19 mouse cellular contexts compared by ENCODE assay signal in the genomic region with DNA sequence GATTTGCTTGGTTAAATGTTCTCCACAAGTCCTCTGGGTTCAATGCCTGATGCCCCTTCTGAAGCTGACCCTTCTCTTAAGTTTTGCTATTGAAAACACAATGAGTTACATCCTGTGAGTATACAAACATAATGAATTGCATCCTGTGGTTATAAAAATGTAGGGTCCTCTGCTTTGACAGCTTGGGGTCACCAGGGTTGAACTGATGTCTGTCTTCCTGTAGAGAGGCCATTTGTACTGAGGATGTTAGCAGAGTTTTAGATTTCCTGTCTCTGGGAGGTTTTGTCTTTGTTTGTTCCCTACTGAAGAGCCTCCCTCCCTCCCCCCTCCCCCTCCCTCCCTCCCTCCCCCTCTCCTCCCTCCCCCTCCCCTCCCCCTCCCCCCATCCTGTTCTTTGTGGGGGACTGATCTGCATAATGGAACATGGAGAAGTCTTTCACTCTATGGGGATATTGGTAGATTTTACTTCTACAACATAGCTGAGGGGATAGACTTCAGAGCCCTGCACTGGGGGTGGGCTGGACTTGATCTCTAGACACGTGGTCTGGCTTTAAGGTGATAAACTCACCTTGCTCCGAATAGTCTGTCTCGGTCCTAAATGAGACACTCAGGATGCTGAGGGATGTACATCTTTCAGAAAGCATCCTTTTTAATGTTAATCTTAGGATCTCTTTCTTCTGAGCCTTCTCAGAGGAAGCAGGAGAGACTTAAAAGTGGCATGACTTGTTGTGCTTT.
A peak's percentile ranks its signal among the peaks of the same experiment; 100 is the strongest.
DNase-seq lines count a peak whose midpoint lies in the region; ATAC-seq and TF ChIP-seq lines count a peak whose summit lies in the region.
"Had no signal": no experiment of that assay in that cellular context is flagged by ENCODE, and none has a peak within 500 bp of the region (broad histone marks: within the 10 kb centered on the region; RNA-seq: fewer than 3 reads in every experiment).

No protein-coding gene starts in this region.

- 59% methylated on average over 3 of the region's 3 CpGs for WGBS in kidney, embryonic 16.5 days
- 57% methylated on average over 3 of the region's 3 CpGs for WGBS in kidney, adult 2 months
- WGBS in thymus, adult 2 months = 39% methylated on average over 3 of the region's 3 CpGs
- 61% methylated on average over 3 of the region's 3 CpGs for WGBS in forebrain, embryonic 13.5 days

- H3K9me3 ChIP-seq in kidney, embryonic 16.5 days (ENCODE audit: low read length) = no peaks in the 10 kb centered on the region
- H3K9me3 ChIP-seq in forebrain, embryonic 13.5 days (replicated peaks) = no peaks in the 10 kb centered on the region
- H3K9me3 ChIP-seq: hindbrain, embryonic 13.5 days; limb, embryonic 12.5 days; liver, embryonic 15.5 days; midbrain, embryonic 15.5 days had no signal

- H3K27ac ChIP-seq in kidney, embryonic 16.5 days (ENCODE audit: low read length) = 0 out of 2 replicates have a peak overlapping the region, but pooled peaks have one; percentile 43
- H3K27ac ChIP-seq in kidney, adult 2 months (ENCODE audit: insufficient read depth, low read depth, low read length) = no peak overlapping the region
- H3K27ac ChIP-seq in thymus, adult 2 months (ENCODE audit: control insufficient read depth, insufficient read depth, low read length) = peak overlapping the region; percentile 47; the same call in 1 of the 2 replicates
- no peak overlapping the region for H3K27ac ChIP-seq in forebrain, embryonic 13.5 days
- H3K27ac ChIP-seq: hindbrain, embryonic 13.5 days; layer of hippocampus, adult 2 months; liver, embryonic 15.5 days; midbrain, embryonic 15.5 days had no signal

- no peak for TF ChIP-seq POLR2A in kidney, adult 2 months (IDR thresholded peaks at IDR 0.05; ENCODE audit: low read depth, low read length)
- TF ChIP-seq POLR2A in thymus, adult 2 months (IDR thresholded peaks at IDR 0.05; ENCODE audit: control insufficient read depth, extremely low read depth, insufficient read depth, low read length, poor library complexity) = no peak

- H3K9ac ChIP-seq in kidney, embryonic 16.5 days (replicated peaks; ENCODE audit: low read length) = no peak overlapping the region
- no peak overlapping the region for H3K9ac ChIP-seq in forebrain, embryonic 13.5 days
- H3K9ac ChIP-seq: hindbrain, embryonic 13.5 days; limb, embryonic 12.5 days; liver, embryonic 15.5 days; midbrain, embryonic 15.5 days had no signal

- no peak overlapping the region for H3K4me3 ChIP-seq in kidney, embryonic 16.5 days (ENCODE audit: low read length)
- no peak overlapping the region for H3K4me3 ChIP-seq in kidney, adult 2 months (ENCODE audit: insufficient read depth, low read depth, low read length)
- H3K4me3 ChIP-seq in thymus, adult 2 months (ENCODE audit: control insufficient read depth, insufficient read depth, low read length) = no peak overlapping the region
- H3K4me3 ChIP-seq in forebrain, embryonic 13.5 days = no peak overlapping the region
- H3K4me3 ChIP-seq: erythroblast, embryonic 14.5 days; hindbrain, embryonic 13.5 days; layer of hippocampus, adult 2 months; limb, embryonic 12.5 days; liver, embryonic 15.5 days; midbrain, embryonic 15.5 days had no signal

- H3K36me3 ChIP-seq in kidney, embryonic 16.5 days (ENCODE audit: insufficient read depth, low read length) = peaks cover 5% of the 10 kb centered on the region; the same call in 1 of the 2 replicates
- H3K36me3 ChIP-seq in kidney, adult 2 months (ENCODE audit: control insufficient read depth, insufficient read depth, low read length) = no peaks in the 10 kb centered on the region
- no peaks in the 10 kb centered on the region for H3K36me3 ChIP-seq in thymus, adult 2 months (ENCODE audit: control insufficient read depth, insufficient read depth, low read length)
- H3K36me3 ChIP-seq in forebrain, embryonic 13.5 days (ENCODE audit: poor library complexity, severe bottlenecking) = no peaks in the 10 kb centered on the region
- H3K36me3 ChIP-seq: hindbrain, embryonic 13.5 days; liver, embryonic 15.5 days; midbrain, embryonic 15.5 days had no signal

- DNase-seq in kidney, adult 2 months = no peak
- DNase-seq in thymus, adult 2 months = no peak
- no peak for DNase-seq in thymus, postnatal 36 days
- peak; percentile 14 for DNase-seq in embryo, embryonic 10.5 days (ENCODE audit: low spot score)
- DNase-seq in naive thymus-derived CD4-positive, alpha-beta T cell, adult 2 months (ENCODE audit: low read depth) = peak; percentile 45
- DNase-seq: cerebellum, postnatal 25 days; gastrocnemius, postnatal 10 days; kidney, adult 18-20 months; right cerebral cortex, postnatal 25 days had no signal

- H3K4me1 ChIP-seq in kidney, embryonic 16.5 days (ENCODE audit: insufficient read depth, low read length) = peaks cover 3% of the 10 kb centered on the region
- no peaks in the 10 kb centered on the region; the same call in 1 of the 2 replicates for H3K4me1 ChIP-seq in kidney, adult 2 months (ENCODE audit: control insufficient read depth, insufficient read depth, low read length)
- peaks cover 6% of the 10 kb centered on the region; the same call in 1 of the 2 replicates for H3K4me1 ChIP-seq in thymus, adult 2 months (replicated peaks; ENCODE audit: control insufficient read depth, insufficient read depth, low read length)
- peaks cover under 1% of the 10 kb centered on the region for H3K4me1 ChIP-seq in forebrain, embryonic 13.5 days
- H3K4me1 ChIP-seq: liver, embryonic 15.5 days had no signal

- no peaks in the 10 kb centered on the region for H3K27me3 ChIP-seq in kidney, embryonic 16.5 days (ENCODE audit: insufficient read depth, low read length)
- H3K27me3 ChIP-seq in kidney, adult 2 months (replicated peaks; ENCODE audit: control insufficient read depth, insufficient read depth, low read length) = no peaks in the 10 kb centered on the region
- H3K27me3 ChIP-seq in thymus, adult 2 months (ENCODE audit: control insufficient read depth, insufficient read depth, low read length) = no peaks in the 10 kb centered on the region
- H3K27me3 ChIP-seq in forebrain, embryonic 13.5 days = no peaks in the 10 kb centered on the region
- H3K27me3 ChIP-seq: hindbrain, embryonic 13.5 days; limb, embryonic 12.5 days; liver, embryonic 15.5 days; midbrain, embryonic 15.5 days had no signal

- no peak overlapping the region for H3K4me2 ChIP-seq in kidney, embryonic 16.5 days (replicated peaks; ENCODE audit: low read depth, low read length)
- no peak overlapping the region for H3K4me2 ChIP-seq in forebrain, embryonic 13.5 days
- H3K4me2 ChIP-seq: hindbrain, embryonic 13.5 days; limb, embryonic 12.5 days; liver, embryonic 15.5 days; midbrain, embryonic 15.5 days had no signal

- TF ChIP-seq CTCF in kidney, adult 2 months (conservative IDR thresholded peaks at IDR 0.05; ENCODE audit: insufficient read depth, insufficient read length, low read depth, low read length) = no peak
- TF ChIP-seq CTCF in thymus, adult 2 months (IDR thresholded peaks at IDR 0.05; ENCODE audit: borderline replicate concordance, control insufficient read depth, extremely low read depth, insufficient read depth, low read length, poor library complexity) = no peak

- ATAC-seq in kidney, embryonic 16.5 days (ENCODE audit: low FRiP score, low TSS enrichment) = no peak
- ATAC-seq in forebrain, embryonic 13.5 days = no peak
- ATAC-seq: activated CD4-positive, CD25-positive, alpha-beta regulatory T cell, adult 4 months; forebrain, embryonic 16.5 days; midbrain, embryonic 15.5 days had no signal

Comparison
In these comparisons a context has a peak if more than half of its experiments do, and no peak if none do; other contexts are left out.
1. H3K27ac ChIP-seq: peak in kidney, embryonic 16.5 days (single experiment) and thymus, adult 2 months (single experiment); none in kidney, adult 2 months (single experiment) and forebrain, embryonic 13.5 days (single experiment).
2. DNase-seq: peak in embryo, embryonic 10.5 days (single experiment) and naive thymus-derived CD4-positive, alpha-beta T cell, adult 2 months (single experiment); none in kidney, adult 2 months (single experiment), thymus, adult 2 months (single experiment) and thymus, postnatal 36 days (0 of 2).